Mouse (Mus musculus) bone marrow macrophage, adult 2 months (primary cell): ENCODE data around the gene Itih1. TPM values are rescaled to one million over a fixed set of nuclear protein-coding genes. Genes with fewer than 3 reads are reported as not detected.

ENCODE experiments used
- H3K27ac ChIP-seq: 2 replicates; pipeline ENCODE4 v1.5.1; 2012; ENCODE audit warnings: low read depth, low read length; ENCODE audit not compliant: insufficient read depth
- H3K4me1 ChIP-seq: 2 replicates; pipeline ENCODE4 v1.6.1; 2012; ENCODE audit warnings: low read length; ENCODE audit not compliant: control insufficient read depth, insufficient read depth
- H3K4me3 ChIP-seq: 2 replicates; pipeline ENCODE4 v1.5.1; 2012; ENCODE audit warnings: mild to moderate bottlenecking, low read length, moderate library complexity; ENCODE audit not compliant: insufficient read depth
- CTCF ChIP-seq: IDR thresholded peaks from 2 replicates; pipeline ENCODE4 v1.5.1; 2012; ENCODE audit warnings: low read depth, mild to moderate bottlenecking, low read length, moderate library complexity
- POLR2A ChIP-seq: IDR thresholded peaks from 2 replicates; pipeline ENCODE4 v1.6.1; 2012; ENCODE audit warnings: mild to moderate bottlenecking, low read depth, low read length, borderline replicate concordance
- polyA plus RNA-seq: library from polyadenylated mRNA; stranded (reverse); fragments of >200 nt; gene quantifications from 2 replicates; pipeline ENCODE4 v1.2.4, GENCODE M21; 2012; ENCODE audit not compliant: missing spikeins, insufficient read depth, insufficient read length

Itih1 gene
- polyA plus RNA-seq: not detected in 2 replicates

GRCm38 (mm10) chr14:30943038-30943437, at the start of gene Itih1:
Gene Itih1, minus strand, starts transcription at chr14:30943289.
- peak within 1 kb of the TSS; percentile 79 for H3K27ac ChIP-seq
- TF ChIP-seq CTCF: no peak
- TF ChIP-seq POLR2A: no peak
- no peak within 1 kb of the TSS for H3K4me3 ChIP-seq
- peaks cover 36% of the 10 kb centered on the region for H3K4me1 ChIP-seq

- TF ChIP-seq POLR2A (no peak), CTCF (no peak)
- Histone ChIP-seq H3K4me1 (peaks cover 10% of the 10 kb centered on the region), H3K27ac (no peak overlapping the region), H3K4me3 (no peak overlapping the region)
These were observed 33.1 kb upstream of the Itih1 start for GRCm38 (mm10) chr14:30976222-30976621.

- H3K27ac ChIP-seq: peak overlapping the region; percentile 60; the same call in 1 of the 2 replicates
- peaks cover 10% of the 10 kb centered on the region for H3K4me1 ChIP-seq
- no peak for TF ChIP-seq CTCF
- TF ChIP-seq POLR2A: no peak
- no peak overlapping the region for H3K4me3 ChIP-seq
These were observed 31.1 kb upstream of the Itih1 start for GRCm38 (mm10) chr14:30974204-30974603.

- Histone ChIP-seq H3K4me1 (no peaks in the 10 kb centered on the region), H3K4me3 (no peak overlapping the region), H3K27ac (no peak overlapping the region)
- no peak for TF ChIP-seq CTCF
- no peak for TF ChIP-seq POLR2A
These were observed 17.3 kb upstream of the Itih1 start for GRCm38 (mm10) chr14:30960366-30960765.

GRCm38 (mm10) chr14:30959031-30959430, 15.9 kb upstream of the Itih1 start:
- Histone ChIP-seq H3K4me1 (no peaks in the 10 kb centered on the region), H3K4me3 (no peak overlapping the region), H3K27ac (no peak overlapping the region)
- no peak for TF ChIP-seq POLR2A
- TF ChIP-seq CTCF: no peak

- H3K4me1 ChIP-seq: 0 out of 2 replicates have a peak, but pooled peaks cover 2% of the 10 kb centered on the region
- TF ChIP-seq CTCF: no peak
- no peak for TF ChIP-seq POLR2A
- no peak overlapping the region for H3K4me3 ChIP-seq
- no peak overlapping the region for H3K27ac ChIP-seq
These were observed 15.4 kb upstream of the Itih1 start for GRCm38 (mm10) chr14:30958517-30958916.

- Histone ChIP-seq H3K4me3 (peak within 1 kb of the TSS; percentile 92), H3K27ac (peak within 1 kb of the TSS; percentile 17; the same call in 1 of the 2 replicates), H3K4me1 (peaks cover 7% of the 10 kb centered on the region)
- TF ChIP-seq POLR2A: no peak
- no peak for TF ChIP-seq CTCF
These were observed 8.2 kb upstream of the Itih1 start, which contains the start of gene Nek4 for GRCm38 (mm10) chr14:30951154-30951825. Gene Nek4, plus strand, starts transcription at chr14:30951377.

GRCm38 (mm10) chr14:30949986-30950385, 6.9 kb upstream of the Itih1 start:
- Histone ChIP-seq H3K4me1 (peaks cover 17% of the 10 kb centered on the region), H3K27ac (no peak overlapping the region), H3K4me3 (no peak overlapping the region)
- TF ChIP-seq CTCF (no peak), POLR2A (no peak)

- no peak overlapping the region for H3K4me3 ChIP-seq
- TF ChIP-seq CTCF: no peak
- no peak for TF ChIP-seq POLR2A
- peak overlapping the region; percentile 70 for H3K27ac ChIP-seq
- peaks cover 36% of the 10 kb centered on the region for H3K4me1 ChIP-seq
These were observed 1.7 kb upstream of the Itih1 start for GRCm38 (mm10) chr14:30944745-30945144.

GRCm38 (mm10) chr14:30943860-30944674, 978 bp upstream of the Itih1 start:
- Histone ChIP-seq H3K4me1 (peaks cover 36% of the 10 kb centered on the region), H3K4me3 (no peak overlapping the region), H3K27ac (peak overlapping the region; percentile 79)
- TF ChIP-seq CTCF (peak; percentile 89), POLR2A (no peak)
